Mouse (Mus musculus) stomach, postnatal 0 days (tissue): ENCODE data around the gene Mier2. TPM values are rescaled to one million over a fixed set of nuclear protein-coding genes. Genes with fewer than 3 reads are reported as not detected.
A peak's percentile ranks its signal among the peaks of the same experiment; 100 is the strongest.

Source experiments
- ATAC-seq: fragments of 200-750 bp; cut with Nextera tagmentation; 2 replicates; pipeline ENCODE4 v1.8.0; 2017; ENCODE audit not compliant: low FRiP score, low TSS enrichment
- DNase-seq: peaks from one replicate; pipeline ENCODE4 v3.0.0-alpha.2; 2016; ENCODE audit warnings: low spot score
- H3K27ac ChIP-seq: fragments of 300-500 bp; sonication (generic); replicated peaks from 2 replicates; pipeline ENCODE4 v1.5.1; 2014; ENCODE audit warnings: mild to moderate bottlenecking, control low read depth
- H3K27me3 ChIP-seq: fragments of 300-500 bp; sonication (generic); 2 replicates; pipeline ENCODE4 v1.6.1; 2014; ENCODE audit warnings: low read length; ENCODE audit not compliant: control insufficient read depth, insufficient read depth
- H3K36me3 ChIP-seq: fragments of 300-500 bp; sonication (generic); 2 replicates; pipeline ENCODE4 v1.6.1; 2014; ENCODE audit warnings: low read length, mixed read lengths; ENCODE audit not compliant: control insufficient read depth, insufficient read depth
- H3K4me1 ChIP-seq: fragments of 300-500 bp; sonication (generic); replicated peaks from 2 replicates; pipeline ENCODE4 v1.6.1; 2014; ENCODE audit warnings: antibody characterized with exemption; ENCODE audit not compliant: control insufficient read depth, insufficient read depth
- H3K4me2 ChIP-seq: fragments of 300-500 bp; sonication (generic); replicated peaks from 2 replicates; pipeline ENCODE4 v1.6.1; 2014; ENCODE audit warnings: low read depth, mild to moderate bottlenecking, control low read depth, moderate library complexity
- H3K4me3 ChIP-seq: fragments of 300-500 bp; sonication (generic); 2 replicates; pipeline ENCODE4 v1.5.1; 2014; ENCODE audit warnings: low read depth, low read length, control low read depth
- H3K9ac ChIP-seq: fragments of 300-500 bp; sonication (generic); 2 replicates; pipeline ENCODE4 v1.6.1; 2014; ENCODE audit warnings: mild to moderate bottlenecking, low read length, control low read depth, mixed read lengths
- H3K9me3 ChIP-seq: fragments of 300-500 bp; sonication (generic); 2 replicates; pipeline ENCODE4 v1.6.1; 2016; ENCODE audit warnings: low read length; ENCODE audit not compliant: control insufficient read depth
- CTCF ChIP-seq: IDR thresholded peaks from 2 replicates; pipeline ENCODE4 v1.5.1; 2016; ENCODE audit warnings: antibody characterized with exemption, low read depth, mild to moderate bottlenecking, moderate library complexity
- EP300 ChIP-seq: optimal IDR thresholded peaks from 2 replicates; pipeline ENCODE3; 2016; ENCODE audit warnings: antibody characterized with exemption
- WGBS: fragments of 180-500 bp; shearing (Covaris S2); extraction: QIAGEN DNeasy Blood & Tissue Kit; methylation state at CpG from one replicate; pipeline ENCODE4 v1.1.7; 2014; 5-methylcytosine and 5-hydroxymethylcytosine counted together
- polyA plus RNA-seq: library from polyadenylated mRNA; unstranded; fragments of >200 nt; fragmentation: Nextera tagmentation; extraction: Ambion mirVana; gene quantifications from 2 replicates; pipeline ENCODE4 v1.2.1, GENCODE M21; 2015

Gene Mier2
- polyA plus RNA-seq, 1 experiment from 2014 or later = 24.0 TPM

- WGBS = 89% methylated on average over 5 of the region's 5 CpGs
- TF ChIP-seq EP300 (no peak), CTCF (no peak)
- Histone ChIP-seq H3K36me3 (peaks cover 37% of the 10 kb centered on the region), H3K27me3 (no peaks in the 10 kb centered on the region), H3K4me3 (no peak overlapping the region), H3K4me2 (no peak overlapping the region), H3K9me3 (no peaks in the 10 kb centered on the region), H3K27ac (no peak overlapping the region), H3K4me1 (no peaks in the 10 kb centered on the region), H3K9ac (no peak overlapping the region)
- ATAC-seq (no peak), DNase-seq (peak; percentile 9)
Observed at GRCm38 (mm10) chr10:79548546-79548945, 6.5 kb downstream of the Mier2 start.

- H3K9ac ChIP-seq = no peak overlapping the region
- H3K4me3 ChIP-seq = no peak overlapping the region
- H3K4me1 ChIP-seq = no peaks in the 10 kb centered on the region
- H3K36me3 ChIP-seq = peaks cover 37% of the 10 kb centered on the region
- DNase-seq (peak; percentile 9), ATAC-seq (no peak)
- no peak overlapping the region for H3K4me2 ChIP-seq
- WGBS = 66% methylated on average over 5 of the region's 5 CpGs
- H3K9me3 ChIP-seq = no peaks in the 10 kb centered on the region
- no peak for TF ChIP-seq CTCF
- TF ChIP-seq EP300 = no peak
- no peak overlapping the region for H3K27ac ChIP-seq
- no peaks in the 10 kb centered on the region for H3K27me3 ChIP-seq
Observed at GRCm38 (mm10) chr10:79547148-79547675, 7.8 kb downstream of the Mier2 start.

GRCm38 (mm10) chr10:79546483-79546882, 8.5 kb downstream of the Mier2 start:
- TF ChIP-seq EP300 (no peak), CTCF (no peak)
- Histone ChIP-seq H3K9me3 (no peaks in the 10 kb centered on the region), H3K9ac (no peak overlapping the region), H3K4me3 (no peak overlapping the region), H3K27ac (no peak overlapping the region), H3K4me1 (no peaks in the 10 kb centered on the region), H3K4me2 (no peak overlapping the region), H3K36me3 (peaks cover 37% of the 10 kb centered on the region), H3K27me3 (no peaks in the 10 kb centered on the region)
- no peak for ATAC-seq
- WGBS = 86% methylated on average over 11 of the region's 11 CpGs
- peak; percentile 8 for DNase-seq

- H3K27me3 ChIP-seq = no peaks in the 10 kb centered on the region
- no peak for ATAC-seq
Observed at GRCm38 (mm10) chr10:79545891-79546290, 9.1 kb downstream of the Mier2 start.

GRCm38 (mm10) chr10:79544631-79545030, 10.4 kb downstream of the Mier2 start:
- Histone ChIP-seq H3K4me1 (no peaks in the 10 kb centered on the region), H3K4me3 (no peak overlapping the region), H3K9me3 (no peaks in the 10 kb centered on the region), H3K4me2 (no peak overlapping the region), H3K27me3 (no peaks in the 10 kb centered on the region), H3K9ac (no peak overlapping the region), H3K36me3 (peaks cover 46% of the 10 kb centered on the region), H3K27ac (no peak overlapping the region)
- no peak for TF ChIP-seq EP300
- TF ChIP-seq CTCF = no peak
- DNase-seq (no peak), ATAC-seq (no peak)
- WGBS = 94% methylated on average over 5 of the region's 5 CpGs

More at GRCm38 (mm10) chr10:79545891-79546290, 9.1 kb downstream of the Mier2 start:
- 93% methylated on average over 12 of the region's 12 CpGs for WGBS
- H3K9ac ChIP-seq = no peak overlapping the region
- H3K4me1 ChIP-seq = no peaks in the 10 kb centered on the region
- no peaks in the 10 kb centered on the region for H3K9me3 ChIP-seq
- peaks cover 40% of the 10 kb centered on the region for H3K36me3 ChIP-seq
- H3K4me3 ChIP-seq = no peak overlapping the region
- DNase-seq = peak; percentile 10
- no peak overlapping the region for H3K27ac ChIP-seq
- H3K4me2 ChIP-seq = no peak overlapping the region
- no peak for TF ChIP-seq CTCF
- TF ChIP-seq EP300 = no peak

GRCm38 (mm10) chr10:79543884-79544597, 11.0 kb downstream of the Mier2 start:
- DNase-seq = peak; percentile 15

More at GRCm38 (mm10) chr10:79543884-79544597, 11.0 kb downstream of the Mier2 start:
- H3K4me3 ChIP-seq = no peak overlapping the region
- H3K9me3 ChIP-seq = no peaks in the 10 kb centered on the region
- H3K4me2 ChIP-seq = no peak overlapping the region
- no peak overlapping the region for H3K27ac ChIP-seq
- H3K9ac ChIP-seq = no peak overlapping the region
- H3K4me1 ChIP-seq = no peaks in the 10 kb centered on the region
- peak; percentile 22; the same call in 1 of the 2 replicates for ATAC-seq
- H3K27me3 ChIP-seq = no peaks in the 10 kb centered on the region
- WGBS = 73% methylated on average over 9 of the region's 9 CpGs
- H3K36me3 ChIP-seq = peaks cover 42% of the 10 kb centered on the region
- TF ChIP-seq CTCF (no peak), EP300 (no peak)
